Mouse (Mus musculus): ENCODE results near the gene Numa1. TPM values are rescaled to one million over a fixed set of nuclear protein-coding genes. Genes with fewer than 3 reads are reported as not detected.
A peak's percentile ranks its signal among the peaks of the same experiment; 100 is the strongest.
"Not testable (repeated sequence)": the region's sequence is repeated elsewhere in the genome, so short reads cannot be mapped to it uniquely, and the experiment has no call there.

Numa1 gene
- 100 to 1,000 TPM in 1 of 2 experiments, 10 to 100 TPM in 1; 93.8 to 106 TPM for total RNA-seq (2021)
- long read RNA-seq, experiment 1, transcript Numa1-202 (13 exons, 2,934 nt): major isoform, 6 of 27 reads
- long read RNA-seq, experiment 1, partial matches to known transcripts: 10 of 27 reads
- long read RNA-seq, experiment 1, other reads (novel, unspliced or antisense): 11 of 27 reads
- long read RNA-seq, experiment 2, transcript Numa1-202 (13 exons, 2,934 nt): major isoform, 5 of 21 reads
- long read RNA-seq, experiment 2, partial matches to known transcripts: 12 of 21 reads
- long read RNA-seq, experiment 2, other reads (novel, unspliced or antisense): 4 of 21 reads

- DNase-seq (ENCODE audit: low spot score in 2 of 2): peak; percentile 95 to 96
These were observed at the start of gene Numa1, which contains the start of gene Lrrc51 for GRCm38 (mm10) chr7:101933751-101934240. Gene Numa1 (plus strand): TSS chr7:101934111. Gene Lrrc51 (minus strand): TSS chr7:101933895.

- DNase-seq (ENCODE audit: low spot score in 2 of 2): no peak
These were observed 49.8 kb upstream of the Numa1 start for GRCm38 (mm10) chr7:101884160-101884559.

- DNase-seq (ENCODE audit: low spot score in 2 of 2): no peak
These were observed 47.6 kb upstream of the Numa1 start for GRCm38 (mm10) chr7:101886274-101886673.

- no peak for DNase-seq (ENCODE audit: low spot score in 2 of 2)
These were observed 45.5 kb upstream of the Numa1 start for GRCm38 (mm10) chr7:101888460-101888859.

GRCm38 (mm10) chr7:101895695-101896094 lies 38.2 kb upstream of the Numa1 start:
- no peak for DNase-seq (ENCODE audit: low spot score in 2 of 2)

GRCm38 (mm10) chr7:101896104-101897066 lies 37.5 kb upstream of the Numa1 start:
- peak; percentile 95 to 96 for DNase-seq (ENCODE audit: low spot score in 2 of 2)

- no peak for DNase-seq (ENCODE audit: low spot score in 2 of 2)
These were observed 33.4 kb upstream of the Numa1 start for GRCm38 (mm10) chr7:101900331-101901097.

- no peak for DNase-seq (ENCODE audit: low spot score in 2 of 2)
These were observed 31.9 kb upstream of the Numa1 start for GRCm38 (mm10) chr7:101901969-101902368.

GRCm38 (mm10) chr7:101902846-101903245 lies 31.1 kb upstream of the Numa1 start:
- no peak for DNase-seq (ENCODE audit: low spot score in 2 of 2)

- peak; percentile 100 for DNase-seq (ENCODE audit: low spot score in 2 of 2)
These were observed 28.2 kb upstream of the Numa1 start, which contains the start of gene Lamtor1 for GRCm38 (mm10) chr7:101905561-101906286. Gene Lamtor1 (plus strand): TSS chr7:101905904.

- no peak for DNase-seq (ENCODE audit: low spot score in 2 of 2)
These were observed 27.6 kb upstream of the Numa1 start, which contains the start of gene Tomt for GRCm38 (mm10) chr7:101906287-101906681. Gene Tomt (minus strand): TSS chr7:101906359.

- no peak for DNase-seq (ENCODE audit: low spot score in 2 of 2)
These were observed 27.2 kb upstream of the Numa1 start for GRCm38 (mm10) chr7:101906696-101907095.

- DNase-seq (ENCODE audit: low spot score in 2 of 2): no peak
These were observed 25.5 kb upstream of the Numa1 start for GRCm38 (mm10) chr7:101908367-101908766.

- DNase-seq (ENCODE audit: low spot score in 2 of 2): no peak
These were observed 23.8 kb upstream of the Numa1 start for GRCm38 (mm10) chr7:101910138-101910537.

GRCm38 (mm10) chr7:101911982-101912381 lies 21.9 kb upstream of the Numa1 start:
- DNase-seq (ENCODE audit: low spot score in 2 of 2): no peak

- peak; percentile 60 to 64 for DNase-seq (ENCODE audit: low spot score in 2 of 2)
These were observed 15.8 kb upstream of the Numa1 start for GRCm38 (mm10) chr7:101918071-101918470.

- DNase-seq (ENCODE audit: low spot score in 2 of 2): not testable (repeated sequence)
These were observed 8.0 kb upstream of the Numa1 start for GRCm38 (mm10) chr7:101925892-101926291.

- no peak for DNase-seq (ENCODE audit: low spot score in 2 of 2)
These were observed 5.8 kb upstream of the Numa1 start for GRCm38 (mm10) chr7:101928093-101928492.

GRCm38 (mm10) chr7:101932551-101932950 lies 1.4 kb upstream of the Numa1 start:
- no peak for DNase-seq (ENCODE audit: low spot score in 2 of 2)

GRCm38 (mm10) chr7:101933300-101933699 lies 611 bp upstream of the Numa1 start:
- no peak for DNase-seq (ENCODE audit: low spot score in 2 of 2)
